ENCODE assay signal across 8 mouse cellular contexts in genomic region chr2:131509671-131510313, GRCm38 (mm10). TPM values are rescaled to one million over a fixed set of nuclear protein-coding genes. Genes with fewer than 3 reads are reported as not detected.
DNase-seq lines count a peak whose midpoint lies in the region; ATAC-seq and TF ChIP-seq lines count a peak whose summit lies in the region.

No protein-coding gene starts in this region.

- peak; percentile 46 for ATAC-seq in intestine, postnatal 0 days
- no peak for ATAC-seq in limb, embryonic 15.5 days (ENCODE audit: insufficient number of reproducible peaks, low FRiP score, low TSS enrichment, low read depth)
- peak; percentile 51 for ATAC-seq in midbrain, embryonic 15.5 days (replicated peaks)

- 20% methylated on average over 17 of the region's 17 CpGs for WGBS in embryonic facial prominence, embryonic 10.5 days
- WGBS in intestine, postnatal 0 days, result 12% methylated on average over 17 of the region's 17 CpGs
- 12% methylated on average over 17 of the region's 17 CpGs for WGBS in limb, embryonic 15.5 days
- 18% methylated on average over 17 of the region's 17 CpGs for WGBS in midbrain, embryonic 15.5 days

- H3K4me3 ChIP-seq in embryonic facial prominence, embryonic 10.5 days, result peak overlapping the region; percentile 47
- no peak overlapping the region for H3K4me3 ChIP-seq in intestine, postnatal 0 days (ENCODE audit: low read depth, low read length)
- H3K4me3 ChIP-seq in limb, embryonic 15.5 days, result peak overlapping the region; percentile 27
- peak overlapping the region; percentile 18; the same call in 1 of the 2 replicates for H3K4me3 ChIP-seq in midbrain, embryonic 15.5 days

- no peaks in the 10 kb centered on the region for H3K27me3 ChIP-seq in embryonic facial prominence, embryonic 10.5 days (replicated peaks; ENCODE audit: low read depth, poor library complexity, severe bottlenecking)
- no peaks in the 10 kb centered on the region for H3K27me3 ChIP-seq in intestine, postnatal 0 days (replicated peaks; ENCODE audit: control insufficient read depth, insufficient read depth, low read length)
- H3K27me3 ChIP-seq in limb, embryonic 15.5 days, result no peaks in the 10 kb centered on the region
- no peaks in the 10 kb centered on the region for H3K27me3 ChIP-seq in midbrain, embryonic 15.5 days (replicated peaks)
- H3K27me3 ChIP-seq in splenic B cell, adult 2 months (ENCODE audit: control insufficient read depth, insufficient read depth, low read length, poor library complexity, severe bottlenecking), result no peaks in the 10 kb centered on the region

- no peaks in the 10 kb centered on the region for H3K9me3 ChIP-seq in embryonic facial prominence, embryonic 10.5 days
- no peaks in the 10 kb centered on the region for H3K9me3 ChIP-seq in intestine, postnatal 0 days (ENCODE audit: control insufficient read depth)
- no peaks in the 10 kb centered on the region for H3K9me3 ChIP-seq in limb, embryonic 15.5 days
- no peaks in the 10 kb centered on the region for H3K9me3 ChIP-seq in midbrain, embryonic 15.5 days

- 0 out of 2 replicates have a peak overlapping the region, but pooled peaks have one; percentile 24 for H3K9ac ChIP-seq in intestine, postnatal 0 days (ENCODE audit: low read depth, low read length)
- no peak overlapping the region; the same call in 1 of the 2 replicates for H3K9ac ChIP-seq in limb, embryonic 15.5 days
- no peak overlapping the region for H3K9ac ChIP-seq in midbrain, embryonic 15.5 days

- H3K4me1 ChIP-seq in embryonic facial prominence, embryonic 10.5 days, result peaks cover 56% of the 10 kb centered on the region
- H3K4me1 ChIP-seq in intestine, postnatal 0 days (replicated peaks; ENCODE audit: control insufficient read depth, insufficient read depth, low read length), result no peaks in the 10 kb centered on the region
- peaks cover 65% of the 10 kb centered on the region for H3K4me1 ChIP-seq in limb, embryonic 15.5 days
- peaks cover 31% of the 10 kb centered on the region for H3K4me1 ChIP-seq in midbrain, embryonic 15.5 days

- H3K4me2 ChIP-seq in intestine, postnatal 0 days (replicated peaks; ENCODE audit: low read depth), result peak overlapping the region; percentile 52
- H3K4me2 ChIP-seq in limb, embryonic 15.5 days, result peak overlapping the region; percentile 48
- peak overlapping the region; percentile 45 for H3K4me2 ChIP-seq in midbrain, embryonic 15.5 days

- peak; percentile 86 for TF ChIP-seq CTCF in intestine, postnatal 0 days (IDR thresholded peaks at IDR 0.05; ENCODE audit: low read depth)

- peak; percentile 91 for DNase-seq in A20 (ENCODE audit: low read depth, low spot score)
- peak; percentile 46 to 56 for DNase-seq in adrenal gland, adult 18-20 months (ENCODE audit: low spot score in 2 of 2)
- DNase-seq in embryonic facial prominence, embryonic 10.5 days (ENCODE audit: low spot score), result peak; percentile 81
- peak; percentile 77 to 86 for DNase-seq in heart, adult 18-20 months
- DNase-seq in splenic B cell, adult 2 months (ENCODE audit: low read depth, low spot score), result peak; percentile 72

- peak overlapping the region; percentile 79 for H3K27ac ChIP-seq in embryonic facial prominence, embryonic 10.5 days (replicated peaks)
- H3K27ac ChIP-seq in intestine, postnatal 0 days (ENCODE audit: low read depth, low read length), result no peak overlapping the region
- peak overlapping the region; percentile 67 for H3K27ac ChIP-seq in limb, embryonic 15.5 days
- H3K27ac ChIP-seq in midbrain, embryonic 15.5 days, result no peak overlapping the region

- H3K36me3 ChIP-seq in embryonic facial prominence, embryonic 10.5 days (replicated peaks), result no peaks in the 10 kb centered on the region
- H3K36me3 ChIP-seq in intestine, postnatal 0 days (ENCODE audit: control insufficient read depth, insufficient read depth), result no peaks in the 10 kb centered on the region
- 0 out of 2 replicates have a peak, but pooled peaks cover 5% of the 10 kb centered on the region for H3K36me3 ChIP-seq in limb, embryonic 15.5 days
- H3K36me3 ChIP-seq in midbrain, embryonic 15.5 days (replicated peaks), result no peaks in the 10 kb centered on the region
- no peaks in the 10 kb centered on the region for H3K36me3 ChIP-seq in splenic B cell, adult 2 months (ENCODE audit: control insufficient read depth, insufficient read depth, low read length, poor library complexity, severe bottlenecking)

RNA-seq across cellular contexts. Expression of gene Smox, which starts 18.5 kb away (rescaled TPM):
- 10 to 100 TPM; 24.7 to 28.3 TPM for total RNA-seq in adrenal gland, adult 18-20 months (2021)
- 36.0 and 42.0 TPM in 2 replicates for polyA plus RNA-seq in embryonic facial prominence, embryonic 10.5 days (2016; fragmentation: Nextera tagmentation; extraction: Ambion mirVana)
- 10 to 100 TPM; 19.4 to 23.3 TPM for total RNA-seq in heart, adult 18-20 months (2021)
- 18.0 and 19.9 TPM in 2 replicates for polyA plus RNA-seq in intestine, postnatal 0 days (2015; fragmentation: Nextera tagmentation; extraction: Ambion mirVana)
- 54.0 and 55.1 TPM in 2 replicates for polyA plus RNA-seq in limb, embryonic 15.5 days (2015; fragmentation: Nextera tagmentation; extraction: Ambion mirVana)
- polyA plus RNA-seq in midbrain, embryonic 15.5 days (2015; fragmentation: Nextera tagmentation; extraction: Ambion mirVana), result 49.0 and 50.7 TPM in 2 replicates

RNA-seq across cellular contexts. Expression of gene Adra1d, which starts 52.3 kb away (rescaled TPM):
- 10 to 100 TPM; 37.0 to 44.1 TPM for total RNA-seq in adrenal gland, adult 18-20 months (2021)
- 0.08 TPM in 1 of 2 replicates, not detected in the other for polyA plus RNA-seq in embryonic facial prominence, embryonic 10.5 days (2016; fragmentation: Nextera tagmentation; extraction: Ambion mirVana)
- 1 to 10 TPM; 3.4 to 4.1 TPM for total RNA-seq in heart, adult 18-20 months (2021)
- 0.05 TPM in 1 of 2 replicates, not detected in the other for polyA plus RNA-seq in intestine, postnatal 0 days (2015; fragmentation: Nextera tagmentation; extraction: Ambion mirVana)
- 0.71 and 0.72 TPM in 2 replicates for polyA plus RNA-seq in limb, embryonic 15.5 days (2015; fragmentation: Nextera tagmentation; extraction: Ambion mirVana)
- 0.19 TPM in 1 of 2 replicates, not detected in the other for polyA plus RNA-seq in midbrain, embryonic 15.5 days (2015; fragmentation: Nextera tagmentation; extraction: Ambion mirVana)

Comparison
In these comparisons a context has a peak if more than half of its experiments do, and no peak if none do; other contexts are left out.
1. H3K27ac ChIP-seq: peak in embryonic facial prominence, embryonic 10.5 days (single experiment) and limb, embryonic 15.5 days (single experiment); none in intestine, postnatal 0 days (single experiment) and midbrain, embryonic 15.5 days (single experiment).
2. Peak in every context shown above with its lines, with median percentiles within 50 percentile points of each other: DNase-seq and H3K4me2 ChIP-seq.